Mouse (Mus musculus) cortical plate, adult 2 months (tissue): ENCODE data around the gene Gabrg3.

Experiments
- CTCF ChIP-seq: fragments of 200-500 bp; IDR thresholded peaks from 2 replicates; pipeline ENCODE4 v1.5.1; 2011; ENCODE audit warnings: mild to moderate bottlenecking, control low read depth, low read length; ENCODE audit not compliant: insufficient read depth; ENCODE audit errors: extremely low read depth
- POLR2A ChIP-seq: fragments of 200-500 bp; IDR thresholded peaks from 2 replicates; pipeline ENCODE4 v1.6.1; 2011; ENCODE audit warnings: mild to moderate bottlenecking, low read length, control low read depth; ENCODE audit not compliant: insufficient read depth; ENCODE audit errors: extremely low read depth

DNA sequence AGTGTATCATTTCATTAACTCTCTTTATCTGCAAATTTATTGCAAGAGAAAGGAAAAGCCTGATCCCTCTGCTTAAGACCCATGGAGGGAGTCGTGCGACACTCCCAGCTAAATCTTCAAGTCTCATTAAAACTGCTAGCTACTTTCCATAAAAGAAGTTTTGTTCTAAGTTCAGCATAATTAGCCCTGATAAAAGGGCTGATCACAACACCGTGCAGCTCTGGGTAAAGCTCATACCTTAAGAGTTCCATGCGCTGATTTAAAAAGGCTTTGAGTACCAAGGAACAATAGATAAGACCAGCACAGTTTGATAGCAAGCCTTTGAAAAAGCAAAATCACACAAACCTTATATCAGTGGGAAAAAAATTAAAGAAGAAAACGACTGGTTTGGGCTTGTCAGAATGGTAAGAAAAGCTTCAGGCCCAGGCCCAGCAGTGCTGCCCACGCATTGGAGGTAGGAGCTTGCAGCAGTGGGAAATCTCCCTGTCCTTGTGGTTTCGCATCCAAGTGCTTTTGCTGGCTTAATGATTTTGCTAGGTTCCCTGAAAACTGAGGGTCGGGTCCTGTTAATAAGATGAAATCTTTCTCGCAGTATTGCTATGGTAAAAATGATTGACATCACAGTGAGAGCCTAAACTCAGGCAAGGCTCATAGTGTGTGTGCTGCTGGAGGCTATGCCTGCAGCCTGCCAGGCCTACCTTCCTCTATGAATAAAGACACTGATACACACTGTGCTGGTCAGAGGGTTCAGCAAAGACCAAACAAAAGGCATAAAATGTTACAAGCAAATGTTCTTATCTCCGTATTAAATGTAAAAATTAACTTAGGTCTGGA, 621.2 kb downstream of the Gabrg3 start:
- TF ChIP-seq POLR2A (no peak), CTCF (no peak)
